Mouse (Mus musculus): ENCODE measurements at regions not wholly inside any gene's neighbourhood (a gene's known extent, or its start where the extent isn't known, plus 50 kb on each side); places are given as distances from the start of the nearest gene placed in this dataset.
A peak's percentile ranks its signal among the peaks of the same experiment; 100 is the strongest.

- no peak for DNase-seq
- no peaks in the 10 kb centered on the region for H3K36me3 ChIP-seq (ENCODE audit: insufficient read depth)
- no peak overlapping the region for H3K4me3 ChIP-seq (ENCODE audit: low read depth, low read length)
- no peak overlapping the region for H3K9ac ChIP-seq
- no peaks in the 10 kb centered on the region for H3K27me3 ChIP-seq (ENCODE audit: insufficient read depth, low read length)
- H3K4me2 ChIP-seq (ENCODE audit: low read depth) = no peak overlapping the region
- no peak for ATAC-seq
- H3K4me1 ChIP-seq (ENCODE audit: insufficient read depth) = no peaks in the 10 kb centered on the region
- H3K27ac ChIP-seq (ENCODE audit: low read depth, low read length) = no peak overlapping the region
- H3K9me3 ChIP-seq (ENCODE audit: low read length) = no peaks in the 10 kb centered on the region
- TF ChIP-seq CTCF (IDR thresholded peaks at IDR 0.05; ENCODE audit: low read depth) = no peak
- 61% methylated on average over 5 of the region's 5 CpGs for WGBS
These were observed 656.8 kb downstream of the Diaph3 start for GRCm38 (mm10) chr14:86484247-86484646.

GRCm38 (mm10) chr14:86473604-86474003 lies 667.4 kb downstream of the Diaph3 start:
- WGBS = 90% methylated on average over 1 of the region's 1 CpGs
- no peak overlapping the region for H3K9ac ChIP-seq
- H3K4me2 ChIP-seq (ENCODE audit: low read depth) = no peak overlapping the region
- ATAC-seq (no peak), DNase-seq (no peak)
- H3K27ac ChIP-seq (ENCODE audit: low read depth, low read length) = no peak overlapping the region
- H3K27me3 ChIP-seq (ENCODE audit: insufficient read depth, low read length) = no peaks in the 10 kb centered on the region
- no peaks in the 10 kb centered on the region for H3K36me3 ChIP-seq (ENCODE audit: insufficient read depth)
- no peaks in the 10 kb centered on the region; the same call in 1 of the 2 replicates for H3K4me1 ChIP-seq (ENCODE audit: insufficient read depth)
- H3K9me3 ChIP-seq (ENCODE audit: low read length) = no peaks in the 10 kb centered on the region
- no peak for TF ChIP-seq CTCF (IDR thresholded peaks at IDR 0.05; ENCODE audit: low read depth)
- no peak overlapping the region for H3K4me3 ChIP-seq (ENCODE audit: low read depth, low read length)

- no peaks in the 10 kb centered on the region for H3K9me3 ChIP-seq (ENCODE audit: low read length)
- WGBS = 62% methylated on average over 4 of the region's 4 CpGs
- no peak overlapping the region for H3K4me3 ChIP-seq (ENCODE audit: low read depth, low read length)
- no peak for ATAC-seq
- H3K9ac ChIP-seq = no peak overlapping the region
- H3K27me3 ChIP-seq (ENCODE audit: insufficient read depth, low read length) = no peaks in the 10 kb centered on the region
- H3K27ac ChIP-seq (ENCODE audit: low read depth, low read length) = no peak overlapping the region
- H3K36me3 ChIP-seq (ENCODE audit: insufficient read depth) = no peaks in the 10 kb centered on the region
- no peak for TF ChIP-seq CTCF (IDR thresholded peaks at IDR 0.05; ENCODE audit: low read depth)
- H3K4me1 ChIP-seq (ENCODE audit: insufficient read depth) = no peaks in the 10 kb centered on the region; the same call in 1 of the 2 replicates
- no peak overlapping the region for H3K4me2 ChIP-seq (ENCODE audit: low read depth)
- no peak for DNase-seq
These were observed 670.6 kb downstream of the Diaph3 start for GRCm38 (mm10) chr14:86470462-86470861.

GRCm38 (mm10) chr14:86467886-86468463 lies 673.1 kb downstream of the Diaph3 start:
- no peak for DNase-seq
- no peak for ATAC-seq
- Histone ChIP-seq H3K4me2 (ENCODE audit: low read depth) (no peak overlapping the region), H3K4me3 (ENCODE audit: low read depth, low read length) (no peak overlapping the region), H3K9ac (no peak overlapping the region), H3K27ac (ENCODE audit: low read depth, low read length) (no peak overlapping the region), H3K9me3 (ENCODE audit: low read length) (no peaks in the 10 kb centered on the region), H3K27me3 (ENCODE audit: insufficient read depth, low read length) (no peaks in the 10 kb centered on the region), H3K4me1 (ENCODE audit: insufficient read depth) (no peaks in the 10 kb centered on the region; the same call in 1 of the 2 replicates), H3K36me3 (ENCODE audit: insufficient read depth) (no peaks in the 10 kb centered on the region)
- no peak for TF ChIP-seq CTCF (IDR thresholded peaks at IDR 0.05; ENCODE audit: low read depth)
- WGBS = 56% methylated on average over 8 of the region's 8 CpGs

- Histone ChIP-seq H3K4me2 (ENCODE audit: low read depth) (no peak overlapping the region), H3K36me3 (ENCODE audit: insufficient read depth) (no peaks in the 10 kb centered on the region), H3K9ac (no peak overlapping the region), H3K4me3 (ENCODE audit: low read depth, low read length) (no peak overlapping the region), H3K4me1 (ENCODE audit: insufficient read depth) (no peaks in the 10 kb centered on the region), H3K27me3 (ENCODE audit: insufficient read depth, low read length) (no peaks in the 10 kb centered on the region), H3K9me3 (ENCODE audit: low read length) (no peaks in the 10 kb centered on the region), H3K27ac (ENCODE audit: low read depth, low read length) (no peak overlapping the region)
- TF ChIP-seq CTCF (IDR thresholded peaks at IDR 0.05; ENCODE audit: low read depth) = no peak
- peak; percentile 50; the same call in 1 of the 2 replicates for ATAC-seq
- no peak for DNase-seq
- 41% methylated on average over 2 of the region's 2 CpGs for WGBS
These were observed 677.6 kb downstream of the Diaph3 start for GRCm38 (mm10) chr14:86463388-86463787.

- H3K36me3 ChIP-seq (ENCODE audit: insufficient read depth) = no peaks in the 10 kb centered on the region
- no peak for ATAC-seq
These were observed 687.9 kb downstream of the Diaph3 start for GRCm38 (mm10) chr14:86453142-86453541.

GRCm38 (mm10) chr14:86450616-86451015 lies 690.4 kb downstream of the Diaph3 start:
- no peak overlapping the region for H3K4me3 ChIP-seq (ENCODE audit: low read depth, low read length)
- no peaks in the 10 kb centered on the region for H3K9me3 ChIP-seq (ENCODE audit: low read length)
- H3K27ac ChIP-seq (ENCODE audit: low read depth, low read length) = no peak overlapping the region
- no peak for TF ChIP-seq CTCF (IDR thresholded peaks at IDR 0.05; ENCODE audit: low read depth)
- no peaks in the 10 kb centered on the region for H3K4me1 ChIP-seq (ENCODE audit: insufficient read depth)
- WGBS = 90% methylated on average over 1 of the region's 1 CpGs
- H3K36me3 ChIP-seq (ENCODE audit: insufficient read depth) = no peaks in the 10 kb centered on the region
- no peak for ATAC-seq
- DNase-seq = no peak
- no peak overlapping the region for H3K9ac ChIP-seq
- H3K4me2 ChIP-seq (ENCODE audit: low read depth) = no peak overlapping the region
- no peaks in the 10 kb centered on the region for H3K27me3 ChIP-seq (ENCODE audit: insufficient read depth, low read length)

More at GRCm38 (mm10) chr14:86453142-86453541, 687.9 kb downstream of the Diaph3 start:
- H3K9me3 ChIP-seq (ENCODE audit: low read length) = no peaks in the 10 kb centered on the region
- WGBS = 94% methylated on average over 2 of the region's 2 CpGs
- H3K27me3 ChIP-seq (ENCODE audit: insufficient read depth, low read length) = no peaks in the 10 kb centered on the region
- no peak overlapping the region for H3K27ac ChIP-seq (ENCODE audit: low read depth, low read length)
- DNase-seq = no peak
- H3K4me3 ChIP-seq (ENCODE audit: low read depth, low read length) = no peak overlapping the region
- no peaks in the 10 kb centered on the region for H3K4me1 ChIP-seq (ENCODE audit: insufficient read depth)
- TF ChIP-seq CTCF (IDR thresholded peaks at IDR 0.05; ENCODE audit: low read depth) = no peak
- H3K4me2 ChIP-seq (ENCODE audit: low read depth) = no peak overlapping the region
- no peak overlapping the region for H3K9ac ChIP-seq
